Mouse (Mus musculus) heart, embryonic 14.5 days (tissue): Measurements from ENCODE around the gene Cdhr3. TPM values are rescaled to one million over a fixed set of nuclear protein-coding genes. Genes with fewer than 3 reads are reported as not detected.

Experiments
- ATAC-seq: fragments of 200-750 bp; cut with Nextera tagmentation; 2 replicates; pipeline ENCODE4 v1.8.0; 2017; ENCODE audit warnings: low read depth, moderate TSS enrichment; ENCODE audit not compliant: insufficient number of reproducible peaks, insufficient read depth, low FRiP score
- H3K27ac ChIP-seq, 2 experiments: fragments of 200-500 bp in 1 of 2; fragments of 300-500 bp in 1 of 2; sonication (generic) in 1 of 2; replicated peaks in 1 of 2; 2 replicates each; pipeline ENCODE4 v1.5.1; 2012 to 2014; ENCODE audit warnings: low read depth in 2 of 2, low read length in 2 of 2, control low read depth in 1 of 2, mild to moderate bottlenecking in 1 of 2, mixed read lengths in 1 of 2; ENCODE audit not compliant: control insufficient read depth in 1 of 2, insufficient read depth in 1 of 2
- H3K27me3 ChIP-seq: fragments of 300-500 bp; sonication (generic); 2 replicates; pipeline ENCODE4 v1.6.1; 2014; ENCODE audit warnings: mild to moderate bottlenecking, low read length, control low read depth; ENCODE audit not compliant: control insufficient read depth, insufficient read depth
- H3K36me3 ChIP-seq: fragments of 300-500 bp; sonication (generic); 2 replicates; pipeline ENCODE4 v1.6.1; 2014; ENCODE audit warnings: mild to moderate bottlenecking, control low read depth, low read length, mixed read lengths; ENCODE audit not compliant: control insufficient read depth, insufficient read depth
- H3K4me1 ChIP-seq, 2 experiments: fragments of 200-500 bp in 1 of 2; fragments of 300-500 bp in 1 of 2; sonication (generic) in 1 of 2; 2 replicates each; pipeline ENCODE4 v1.6.1; 2012 to 2014; ENCODE audit warnings: low read length in 2 of 2, control low read depth in 1 of 2, mixed read lengths in 1 of 2; ENCODE audit not compliant: control insufficient read depth in 2 of 2, insufficient read depth in 2 of 2
- H3K4me2 ChIP-seq: fragments of 300-500 bp; sonication (generic); 2 replicates; pipeline ENCODE4 v1.6.1; 2014; ENCODE audit warnings: mild to moderate bottlenecking, low read length
- H3K4me3 ChIP-seq, 2 experiments: fragments of 200-500 bp in 1 of 2; fragments of 300-500 bp in 1 of 2; sonication (generic) in 1 of 2; 2 replicates each; pipeline ENCODE4 v1.5.1; 2012 to 2014; ENCODE audit warnings: low read length in 2 of 2, mild to moderate bottlenecking in 2 of 2, control low read depth in 1 of 2, low read depth in 1 of 2, moderate library complexity in 1 of 2; ENCODE audit not compliant: control insufficient read depth in 1 of 2, insufficient read depth in 1 of 2
- H3K9ac ChIP-seq: fragments of 300-500 bp; sonication (generic); 2 replicates; pipeline ENCODE4 v1.6.1; 2014; ENCODE audit warnings: mild to moderate bottlenecking, low read length
- H3K9me3 ChIP-seq: fragments of 300-500 bp; sonication (generic); 2 replicates; pipeline ENCODE4 v1.6.1; 2016; ENCODE audit warnings: low read length, control low read depth; ENCODE audit not compliant: control insufficient read depth
- WGBS: fragments of 180-500 bp; shearing (Covaris S2); extraction: QIAGEN DNeasy Blood & Tissue Kit; methylation state at CpG from one replicate; pipeline ENCODE4 v1.1.7; 2014; 5-methylcytosine and 5-hydroxymethylcytosine counted together
- polyA plus RNA-seq: library from polyadenylated mRNA; unstranded; fragments of >200 nt; fragmentation: Nextera tagmentation; extraction: Ambion mirVana; gene quantifications from 2 replicates; pipeline ENCODE4 v1.2.1, GENCODE M21; 2014

The Cdhr3 gene
- 0.16 and 0.26 TPM in 2 replicates for polyA plus RNA-seq

DNA sequence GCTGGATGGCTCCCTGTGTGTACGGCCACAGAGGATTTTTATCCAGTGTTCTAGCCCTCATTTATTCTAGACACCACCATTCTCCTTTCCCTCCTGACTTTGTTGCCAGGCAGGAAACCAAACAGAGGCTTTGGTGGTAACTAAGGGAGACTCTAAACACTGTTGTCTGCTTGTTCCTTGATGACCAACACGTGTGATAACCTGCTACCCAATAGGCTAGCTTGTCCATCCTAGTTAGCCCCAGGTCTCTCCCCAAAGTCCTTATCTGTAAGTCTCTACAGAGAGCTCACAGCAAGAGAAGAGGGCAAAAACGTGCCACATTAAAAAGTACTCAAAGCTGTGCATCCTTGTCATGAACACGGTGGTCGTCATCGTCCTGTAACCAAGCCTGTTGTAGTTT lies at the start of gene Cdhr3:
Gene Cdhr3, minus strand, starts transcription at position 101 of the 400 bp plus-strand sequence.
- WGBS = 68% methylated on average over 6 of the region's 6 CpGs
- Histone ChIP-seq H3K4me1 (0 out of 4 replicates have a peak, but pooled peaks cover 0 to 3% of the 10 kb centered on the region in 2 experiments), H3K4me2 (no peak within 1 kb of the TSS)

GRCm38 (mm10) chr12:33139083-33139482 lies 46.4 kb upstream of the Cdhr3 start:
- H3K9me3 ChIP-seq = no peaks in the 10 kb centered on the region
- H3K36me3 ChIP-seq = no peaks in the 10 kb centered on the region
- H3K27me3 ChIP-seq = no peaks in the 10 kb centered on the region
- no peak overlapping the region for H3K4me2 ChIP-seq
- H3K9ac ChIP-seq = no peak overlapping the region
- peak; percentile 61 for ATAC-seq
- H3K4me1 ChIP-seq = peaks cover 6 to 9% of the 10 kb centered on the region in 2 experiments; a peak in 3 of 4 replicates
- H3K4me3 ChIP-seq = no peak overlapping the region
- 30% methylated on average over 3 of the region's 3 CpGs for WGBS
- H3K27ac ChIP-seq = peak overlapping the region; percentile 7 to 67; a peak in 3 of 4 replicates

More for the DNA sequence above, at the start of gene Cdhr3:
- no peaks in the 10 kb centered on the region for H3K9me3 ChIP-seq
- no peak within 1 kb of the TSS for H3K9ac ChIP-seq
- H3K36me3 ChIP-seq = no peaks in the 10 kb centered on the region
- ATAC-seq = no peak
- H3K4me3 ChIP-seq = no peak within 1 kb of the TSS
- no peak within 1 kb of the TSS for H3K27ac ChIP-seq
- H3K27me3 ChIP-seq = no peaks in the 10 kb centered on the region; the same call in 1 of the 2 replicates

GRCm38 (mm10) chr12:33137857-33138256 lies 45.2 kb upstream of the Cdhr3 start:
- H3K27ac ChIP-seq = no peak overlapping the region
- H3K9ac ChIP-seq = no peak overlapping the region
- ATAC-seq = no peak
- no peak overlapping the region for H3K4me2 ChIP-seq
- no peaks in the 10 kb centered on the region for H3K36me3 ChIP-seq
- H3K4me1 ChIP-seq = peaks cover 6 to 9% of the 10 kb centered on the region in 2 experiments; a peak in 3 of 4 replicates
- 67% methylated on average over 1 of the region's 1 CpGs for WGBS
- H3K9me3 ChIP-seq = no peaks in the 10 kb centered on the region
- no peak overlapping the region for H3K4me3 ChIP-seq
- H3K27me3 ChIP-seq = no peaks in the 10 kb centered on the region

- no peak for ATAC-seq
- Histone ChIP-seq H3K36me3 (no peaks in the 10 kb centered on the region), H3K9ac (no peak overlapping the region), H3K27me3 (no peaks in the 10 kb centered on the region), H3K4me3 (no peak overlapping the region), H3K27ac (no peak overlapping the region), H3K9me3 (no peaks in the 10 kb centered on the region), H3K4me1 (peaks cover 5 to 8% of the 10 kb centered on the region in 2 experiments; a peak in 3 of 4 replicates), H3K4me2 (no peak overlapping the region)
- WGBS = 71% methylated on average over 7 of the region's 7 CpGs
Measured at GRCm38 (mm10) chr12:33131796-33132195, 39.1 kb upstream of the Cdhr3 start.

GRCm38 (mm10) chr12:33130401-33130800 lies 37.7 kb upstream of the Cdhr3 start:
- H3K27ac ChIP-seq = no peak overlapping the region
- no peak overlapping the region for H3K4me3 ChIP-seq
- H3K4me1 ChIP-seq = peaks cover 5 to 8% of the 10 kb centered on the region in 2 experiments; a peak in 3 of 4 replicates
- no peaks in the 10 kb centered on the region for H3K36me3 ChIP-seq
- no peaks in the 10 kb centered on the region for H3K9me3 ChIP-seq
- no peak for ATAC-seq
- 56% methylated on average over 8 of the region's 8 CpGs for WGBS
- no peak overlapping the region for H3K9ac ChIP-seq
- no peak overlapping the region for H3K4me2 ChIP-seq
- H3K27me3 ChIP-seq = no peaks in the 10 kb centered on the region

GRCm38 (mm10) chr12:33129410-33129809 lies 36.7 kb upstream of the Cdhr3 start:
- peaks cover 5 to 8% of the 10 kb centered on the region in 2 experiments; a peak in 3 of 4 replicates for H3K4me1 ChIP-seq
- no peaks in the 10 kb centered on the region for H3K27me3 ChIP-seq
- 0 out of 2 replicates have a peak, but pooled peaks have one; percentile 26 for ATAC-seq
- no peak overlapping the region for H3K9ac ChIP-seq
- WGBS = 9% methylated on average over 4 of the region's 4 CpGs
- no peak overlapping the region for H3K4me2 ChIP-seq
- no peak overlapping the region for H3K4me3 ChIP-seq
- H3K36me3 ChIP-seq = no peaks in the 10 kb centered on the region
- no peaks in the 10 kb centered on the region for H3K9me3 ChIP-seq
- no peak overlapping the region for H3K27ac ChIP-seq

DNA sequence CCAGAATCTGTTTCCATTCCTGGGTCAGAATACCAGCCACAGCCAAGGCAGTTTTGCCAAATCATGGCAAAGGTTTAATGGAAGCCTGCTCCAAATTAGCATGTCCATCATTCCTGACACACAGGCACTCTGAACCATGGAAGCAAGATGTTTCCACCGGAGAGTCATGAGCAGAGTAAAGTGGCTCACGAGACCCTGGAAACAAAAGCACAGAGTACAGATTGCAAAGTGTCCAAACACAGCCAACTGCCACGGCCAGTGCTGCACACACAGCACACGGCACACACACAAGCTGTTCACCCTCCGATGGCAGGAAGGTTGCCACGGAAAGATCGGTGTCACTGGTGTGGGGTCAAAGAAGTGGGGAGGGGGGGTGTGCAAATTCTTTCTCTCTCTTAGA lies 36.0 kb upstream of the Cdhr3 start:
- ATAC-seq = no peak
- Histone ChIP-seq H3K9me3 (no peaks in the 10 kb centered on the region), H3K9ac (no peak overlapping the region), H3K4me2 (no peak overlapping the region), H3K4me3 (no peak overlapping the region), H3K27ac (no peak overlapping the region), H3K36me3 (no peaks in the 10 kb centered on the region), H3K4me1 (peaks cover 5 to 8% of the 10 kb centered on the region in 2 experiments; a peak in 3 of 4 replicates), H3K27me3 (no peaks in the 10 kb centered on the region)
- WGBS = 62% methylated on average over 7 of the region's 7 CpGs

- no peak for ATAC-seq
- 89% methylated on average over 2 of the region's 2 CpGs for WGBS
- Histone ChIP-seq H3K9me3 (no peaks in the 10 kb centered on the region), H3K36me3 (no peaks in the 10 kb centered on the region), H3K4me2 (no peak overlapping the region), H3K4me3 (no peak overlapping the region), H3K27me3 (no peaks in the 10 kb centered on the region), H3K9ac (no peak overlapping the region), H3K27ac (no peak overlapping the region), H3K4me1 (peaks cover 5 to 8% of the 10 kb centered on the region in 2 experiments; a peak in 3 of 4 replicates)
Measured at GRCm38 (mm10) chr12:33128121-33128520, 35.4 kb upstream of the Cdhr3 start.
